Mouse (Mus musculus) midbrain, embryonic 16.5 days (tissue): ENCODE measurements at regions not wholly inside any gene's neighbourhood (a gene's known extent, or its start where the extent isn't known, plus 50 kb on each side); places are given as distances from the start of the nearest gene placed in this dataset.
A peak's percentile ranks its signal among the peaks of the same experiment; 100 is the strongest.
"Not testable (repeated sequence)": the region's sequence is repeated elsewhere in the genome, so short reads cannot be mapped to it uniquely, and the experiment has no call there.

ENCODE experiments used
- ATAC-seq: fragments of 200-750 bp; cut with Nextera tagmentation; 2 replicates; pipeline ENCODE4 v1.8.0; 2017; ENCODE audit warnings: moderate TSS enrichment
- H3K27ac ChIP-seq: fragments of 300-500 bp; sonication (generic); 2 replicates; pipeline ENCODE4 v1.5.1; 2014; ENCODE audit warnings: mild to moderate bottlenecking, low read length, mixed read lengths
- H3K27me3 ChIP-seq: fragments of 300-500 bp; sonication (generic); 2 replicates; pipeline ENCODE4 v1.6.1; 2014; ENCODE audit warnings: low read depth, low read length, mixed read lengths; ENCODE audit not compliant: control insufficient read depth, insufficient read depth
- H3K36me3 ChIP-seq: fragments of 300-500 bp; sonication (generic); 2 replicates; pipeline ENCODE4 v1.6.1; 2014; ENCODE audit warnings: mild to moderate bottlenecking, low read length, moderate library complexity, mixed read lengths; ENCODE audit not compliant: control insufficient read depth, insufficient read depth
- H3K4me1 ChIP-seq: fragments of 300-500 bp; sonication (generic); 2 replicates; pipeline ENCODE4 v1.6.1; 2014; ENCODE audit warnings: mild to moderate bottlenecking, low read length, mixed read lengths; ENCODE audit not compliant: control insufficient read depth, insufficient read depth
- H3K4me2 ChIP-seq: fragments of 300-500 bp; sonication (generic); 2 replicates; pipeline ENCODE4 v1.6.1; 2014; ENCODE audit warnings: mild to moderate bottlenecking, low read length, mixed read lengths
- H3K4me3 ChIP-seq: fragments of 300-500 bp; sonication (generic); 2 replicates; pipeline ENCODE4 v1.5.1; 2014; ENCODE audit warnings: low read depth, mild to moderate bottlenecking, low read length, moderate library complexity, mixed read lengths
- H3K9ac ChIP-seq: fragments of 300-500 bp; sonication (generic); 2 replicates; pipeline ENCODE4 v1.6.1; 2014; ENCODE audit warnings: low read depth, low read length, mixed read lengths
- H3K9me3 ChIP-seq: fragments of 300-500 bp; sonication (generic); replicated peaks from 2 replicates; pipeline ENCODE4 v1.6.1; 2014; ENCODE audit warnings: mild to moderate bottlenecking, low read length, mixed read lengths; ENCODE audit not compliant: control insufficient read depth, poor library complexity, severe bottlenecking
- WGBS: fragments of 180-500 bp; shearing (Covaris S2); extraction: QIAGEN DNeasy Blood & Tissue Kit; methylation state at CpG from one replicate; pipeline ENCODE4 v1.1.7; 2014; 5-methylcytosine and 5-hydroxymethylcytosine counted together

DNA sequence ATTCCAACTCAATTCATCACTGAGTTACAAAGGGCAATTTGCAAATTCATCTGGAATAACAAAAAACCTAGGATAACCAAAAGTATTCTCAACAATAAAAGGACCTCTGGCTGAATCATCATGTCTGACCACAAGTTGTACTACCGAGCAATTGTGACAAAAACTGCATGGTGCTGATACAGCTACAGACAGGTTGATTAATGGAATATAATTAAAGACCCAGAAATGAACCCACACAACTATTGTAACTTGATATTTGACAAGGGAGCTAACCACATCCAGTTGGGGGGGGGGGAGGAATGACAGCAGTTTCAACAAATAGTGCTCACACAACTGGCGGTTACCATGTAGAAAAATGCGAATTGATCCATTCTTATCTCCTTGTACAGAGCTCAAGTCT is 864.7 kb upstream of the Gm8797 start:
- H3K27ac ChIP-seq, result no peak overlapping the region
- no peaks in the 10 kb centered on the region for H3K9me3 ChIP-seq
- H3K4me2 ChIP-seq, result no peak overlapping the region
- WGBS, result 98% methylated on average over 3 of the region's 3 CpGs
- no peak overlapping the region for H3K4me3 ChIP-seq
- H3K9ac ChIP-seq, result no peak overlapping the region
- no peak for ATAC-seq
- no peaks in the 10 kb centered on the region for H3K36me3 ChIP-seq
- H3K27me3 ChIP-seq, result no peaks in the 10 kb centered on the region
- H3K4me1 ChIP-seq, result no peaks in the 10 kb centered on the region

DNA sequence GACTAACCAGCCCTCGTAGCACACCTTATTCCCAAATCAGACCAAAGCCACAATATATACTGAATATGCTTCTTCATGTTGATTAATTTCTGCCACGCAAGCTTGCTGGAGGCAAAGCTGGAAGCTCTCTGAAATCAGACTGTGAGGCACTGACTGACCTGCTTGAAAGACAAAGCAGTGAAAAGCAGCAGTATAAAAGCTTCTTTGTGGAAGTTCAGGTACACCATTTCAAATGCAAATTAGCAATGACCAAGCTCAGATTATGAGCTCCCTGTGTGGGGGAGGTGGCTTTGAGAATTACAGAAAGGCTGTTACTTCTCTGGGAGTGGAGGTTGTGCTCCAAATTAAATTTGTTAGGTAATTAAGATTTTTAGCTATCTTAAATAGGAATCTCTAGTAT is 857.5 kb upstream of the Gm8797 start:
- no peak overlapping the region for H3K4me3 ChIP-seq
- no peak for ATAC-seq
- no peaks in the 10 kb centered on the region for H3K9me3 ChIP-seq
- H3K9ac ChIP-seq, result no peak overlapping the region
- H3K27ac ChIP-seq, result no peak overlapping the region
- no peaks in the 10 kb centered on the region for H3K27me3 ChIP-seq
- WGBS, result 85% methylated on average over 2 of the region's 2 CpGs
- no peaks in the 10 kb centered on the region for H3K36me3 ChIP-seq
- no peak overlapping the region for H3K4me2 ChIP-seq
- H3K4me1 ChIP-seq, result no peaks in the 10 kb centered on the region

DNA sequence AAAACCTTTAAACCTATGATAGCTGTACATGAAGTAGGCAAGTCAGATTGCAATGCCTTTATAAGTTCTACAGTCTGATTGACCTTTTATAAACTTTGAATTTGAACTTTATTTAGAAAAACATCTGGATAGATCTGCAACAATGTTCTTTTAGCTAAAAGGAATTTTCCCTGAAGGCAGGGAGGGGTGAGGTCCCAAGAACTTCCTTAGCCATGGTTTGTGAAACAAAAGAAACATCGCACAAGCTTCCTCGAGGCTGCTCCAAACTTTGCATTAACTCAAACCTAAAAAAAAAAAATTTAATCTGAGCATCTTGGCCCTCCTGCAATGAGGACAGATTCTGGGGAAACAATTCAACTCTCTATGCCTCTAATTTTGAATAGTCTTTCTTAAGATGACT is 854.8 kb upstream of the Gm8797 start:
- Histone ChIP-seq H3K4me3 (no peak overlapping the region), H3K9ac (no peak overlapping the region), H3K9me3 (no peaks in the 10 kb centered on the region), H3K27ac (no peak overlapping the region), H3K36me3 (no peaks in the 10 kb centered on the region), H3K4me1 (no peaks in the 10 kb centered on the region), H3K4me2 (no peak overlapping the region), H3K27me3 (no peaks in the 10 kb centered on the region)
- WGBS, result 68% methylated on average over 2 of the region's 2 CpGs
- no peak for ATAC-seq

DNA sequence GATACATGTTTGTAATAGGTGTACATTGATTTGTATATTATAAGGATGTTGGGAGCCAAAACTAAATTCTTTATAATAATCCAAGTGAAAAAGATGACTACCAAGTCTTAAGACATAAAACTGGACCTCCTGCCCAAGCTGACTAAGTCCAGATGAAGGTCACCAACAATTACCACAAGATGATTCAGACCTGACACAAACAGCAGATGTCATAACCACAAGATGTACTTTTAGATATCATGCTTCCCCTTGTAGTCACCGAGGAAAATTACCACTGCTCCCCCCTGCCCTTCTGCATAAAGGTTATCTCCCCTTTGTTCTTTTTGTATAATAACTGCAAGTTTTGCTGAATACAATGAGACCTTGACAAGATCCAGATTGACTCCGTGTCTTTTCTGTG is 843.0 kb upstream of the Gm8797 start:
- H3K9ac ChIP-seq, H3K36me3 ChIP-seq, H3K9me3 ChIP-seq, H3K4me3 ChIP-seq, H3K27ac ChIP-seq, H3K4me1 ChIP-seq, H3K27me3 ChIP-seq, H3K4me2 ChIP-seq, ATAC-seq: not testable (repeated sequence)
- 67% methylated on average over 2 of the region's 2 CpGs for WGBS

DNA sequence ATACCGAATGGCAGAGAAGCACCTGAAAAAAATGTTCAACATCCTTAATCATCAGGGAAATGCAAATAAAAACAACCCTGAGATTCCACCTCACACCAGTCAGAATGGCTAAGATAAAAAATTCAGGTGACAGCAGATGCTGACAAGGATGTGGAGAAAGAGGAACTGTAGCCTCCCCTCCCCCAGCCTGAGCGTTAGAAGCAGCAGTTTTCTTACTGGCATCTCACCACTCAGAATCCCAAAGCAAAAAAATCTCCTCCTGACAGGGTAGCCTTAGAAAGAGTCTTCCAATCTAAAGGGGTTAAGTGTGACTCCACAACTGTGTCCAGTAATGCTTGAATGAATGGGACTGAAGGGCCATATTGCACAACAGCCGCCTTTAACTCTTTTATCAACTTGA is 819.9 kb upstream of the Gm8797 start:
- not testable (repeated sequence) for H3K4me1 ChIP-seq, H3K36me3 ChIP-seq, H3K9ac ChIP-seq, H3K4me3 ChIP-seq, ATAC-seq, H3K4me2 ChIP-seq, H3K27ac ChIP-seq, H3K27me3 ChIP-seq, H3K9me3 ChIP-seq
- WGBS, result 90% methylated on average over 3 of the region's 3 CpGs

DNA sequence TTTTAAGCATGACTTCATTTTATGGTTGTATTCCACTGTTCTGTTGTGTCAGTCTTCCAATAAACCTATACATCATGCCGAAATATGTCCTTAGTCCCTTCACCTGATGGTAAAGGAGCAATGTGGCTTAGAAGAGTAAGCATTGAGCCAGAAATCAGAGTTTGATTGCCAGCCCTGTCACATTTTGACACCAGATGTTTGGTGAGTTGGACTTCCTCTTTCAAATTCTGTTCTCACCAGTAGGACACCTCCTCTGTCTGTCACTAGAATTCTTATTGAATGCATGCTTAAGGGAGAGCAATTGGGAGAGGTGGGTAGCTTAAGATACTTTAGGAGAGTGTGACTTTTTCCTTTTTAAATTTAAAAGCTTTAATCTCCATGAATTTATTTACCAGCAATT is 779.1 kb upstream of the Gm8797 start:
- Histone ChIP-seq H3K27me3 (no peaks in the 10 kb centered on the region), H3K27ac (no peak overlapping the region), H3K9me3 (no peaks in the 10 kb centered on the region), H3K36me3 (no peaks in the 10 kb centered on the region), H3K4me2 (no peak overlapping the region), H3K9ac (no peak overlapping the region), H3K4me1 (peaks cover 10% of the 10 kb centered on the region), H3K4me3 (no peak overlapping the region)
- no peak for ATAC-seq
- 94% methylated on average over 1 of the region's 1 CpGs for WGBS

DNA sequence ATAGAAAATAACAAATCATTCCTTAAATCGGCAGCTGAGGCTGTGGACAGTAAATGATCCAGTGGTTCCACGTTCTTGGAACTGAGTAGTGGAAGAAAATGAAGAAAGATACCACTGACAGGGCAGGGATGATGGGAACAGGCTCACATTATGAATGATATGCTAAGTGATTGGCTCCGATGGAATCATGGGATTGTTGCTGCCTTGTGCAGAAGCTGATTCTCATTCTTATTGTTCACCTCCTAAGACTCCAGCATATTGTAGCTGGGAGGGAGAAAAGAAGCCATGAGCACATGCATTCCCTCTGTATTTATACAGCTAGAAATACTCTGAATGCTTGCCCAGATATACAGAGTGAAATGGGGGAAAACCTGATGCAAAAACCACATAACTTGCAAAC is 777.3 kb upstream of the Gm8797 start:
- Histone ChIP-seq H3K36me3 (no peaks in the 10 kb centered on the region), H3K4me2 (no peak overlapping the region), H3K27me3 (no peaks in the 10 kb centered on the region), H3K27ac (peak overlapping the region; percentile 70), H3K4me1 (peaks cover 15% of the 10 kb centered on the region), H3K4me3 (no peak overlapping the region), H3K9me3 (no peaks in the 10 kb centered on the region), H3K9ac (no peak overlapping the region)
- peak; percentile 82 for ATAC-seq
- WGBS, result 50% methylated on average over 3 of the region's 3 CpGs

DNA sequence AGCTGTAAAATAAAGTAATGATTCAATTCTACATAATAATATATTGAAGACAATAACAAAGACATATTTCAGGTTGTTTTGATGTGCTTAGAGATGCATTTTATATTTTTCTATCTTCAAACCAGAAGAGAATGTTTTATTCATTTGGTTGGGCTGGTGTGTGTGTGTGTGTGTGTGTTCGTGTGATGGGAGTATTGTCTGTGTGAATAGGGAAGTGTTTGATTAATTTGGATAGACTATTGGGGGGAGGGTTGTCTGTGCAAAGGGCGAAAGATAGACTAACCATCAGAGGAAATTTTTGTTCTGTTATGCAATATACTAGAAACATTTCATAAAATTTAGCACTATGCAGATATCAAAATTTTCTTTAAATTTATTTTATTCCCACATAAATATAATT is 776.8 kb upstream of the Gm8797 start:
- no peaks in the 10 kb centered on the region for H3K27me3 ChIP-seq
- no peak overlapping the region for H3K4me2 ChIP-seq
- no peaks in the 10 kb centered on the region for H3K9me3 ChIP-seq
- no peak overlapping the region for H3K4me3 ChIP-seq
- H3K4me1 ChIP-seq, result peaks cover 15% of the 10 kb centered on the region
- H3K27ac ChIP-seq, result no peak overlapping the region
- 0 out of 2 replicates have a peak, but pooled peaks have one; percentile 50 for ATAC-seq
- WGBS, result 52% methylated on average over 2 of the region's 2 CpGs
- H3K9ac ChIP-seq, result no peak overlapping the region
- H3K36me3 ChIP-seq, result no peaks in the 10 kb centered on the region

DNA sequence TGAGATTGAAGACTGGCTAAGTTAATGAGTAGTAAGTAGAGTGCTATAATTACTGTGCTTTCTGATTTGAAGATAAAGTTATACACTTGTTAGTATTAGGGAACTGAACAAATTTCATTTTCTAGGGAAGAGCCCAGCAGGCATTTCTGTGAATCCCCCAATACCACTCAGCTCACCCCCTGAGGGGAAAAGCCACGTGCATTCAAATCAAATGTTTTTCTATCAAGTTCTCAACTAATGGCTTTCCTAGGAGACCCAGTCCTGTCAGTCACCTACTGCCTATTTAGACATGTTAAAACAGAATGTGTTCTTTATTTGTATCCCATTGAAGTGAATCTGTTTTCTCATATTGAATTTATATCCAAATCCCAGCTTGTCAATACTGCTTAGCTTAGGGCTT is 775.9 kb upstream of the Gm8797 start:
- 16% methylated on average over 1 of the region's 1 CpGs for WGBS
- H3K4me1 ChIP-seq, result peaks cover 15% of the 10 kb centered on the region
- H3K9ac ChIP-seq, result no peak overlapping the region
- peak; percentile 37 for ATAC-seq
- H3K27me3 ChIP-seq, result no peaks in the 10 kb centered on the region
- no peak overlapping the region for H3K4me2 ChIP-seq
- H3K27ac ChIP-seq, result peak overlapping the region; percentile 33; the same call in 1 of the 2 replicates
- H3K4me3 ChIP-seq, result no peak overlapping the region
- no peaks in the 10 kb centered on the region for H3K9me3 ChIP-seq
- H3K36me3 ChIP-seq, result no peaks in the 10 kb centered on the region

DNA sequence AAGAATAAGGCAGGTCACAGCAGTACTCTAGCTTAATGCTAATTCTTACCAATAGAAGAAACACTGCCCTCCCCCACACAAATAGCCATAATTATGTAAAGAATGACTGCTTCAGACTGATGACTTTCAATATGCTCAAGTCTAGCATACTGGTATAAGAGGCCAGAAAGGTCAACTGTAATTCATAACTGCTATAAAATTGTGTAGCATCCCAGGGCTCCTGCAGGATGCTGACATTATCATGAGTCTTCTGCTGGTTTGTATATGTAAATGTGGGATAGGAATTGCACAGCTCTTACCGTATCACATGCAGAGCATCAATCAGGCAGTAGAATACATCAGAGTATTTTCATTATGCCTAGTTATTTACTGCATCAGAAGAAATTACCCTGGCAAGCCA is 774.3 kb upstream of the Gm8797 start:
- 30% methylated on average over 1 of the region's 1 CpGs for WGBS
- ATAC-seq, result 0 out of 2 replicates have a peak, but pooled peaks have one; percentile 22

More for the DNA sequence above, 774.3 kb upstream of the Gm8797 start:
- peaks cover 15% of the 10 kb centered on the region for H3K4me1 ChIP-seq
- no peak overlapping the region for H3K4me3 ChIP-seq
- H3K27ac ChIP-seq, result peak overlapping the region; percentile 55
- no peaks in the 10 kb centered on the region for H3K27me3 ChIP-seq
- H3K9me3 ChIP-seq, result no peaks in the 10 kb centered on the region
- H3K9ac ChIP-seq, result 0 out of 2 replicates have a peak overlapping the region, but pooled peaks have one; percentile 6
- no peak overlapping the region for H3K4me2 ChIP-seq
- no peaks in the 10 kb centered on the region for H3K36me3 ChIP-seq
